Mouse (Mus musculus) adrenal gland, postnatal 4 days (tissue): Measurements from ENCODE around the gene Sctr. TPM values are rescaled to one million over a fixed set of nuclear protein-coding genes. Genes with fewer than 3 reads are reported as not detected.

Source experiments
- DNase-seq, 2 experiments: peaks; one replicate each; pipeline ENCODE4 v3.0.0; 2021 to 2022; ENCODE audit warnings: low spot score in 2 of 2, mixed read lengths in 2 of 2
- total RNA-seq, 2 experiments: library from RNA; stranded (reverse); gene quantifications; 2 replicates each; pipeline ENCODE4 v1.2.3; 2021

The Sctr gene
- total RNA-seq, 2 experiments from 2014 or later = 15.5 to 19.7 TPM

GRCm38 (mm10) chr1:120025050-120025439 lies 18.4 kb downstream of the Sctr start:
- DNase-seq = no peak

DNA sequence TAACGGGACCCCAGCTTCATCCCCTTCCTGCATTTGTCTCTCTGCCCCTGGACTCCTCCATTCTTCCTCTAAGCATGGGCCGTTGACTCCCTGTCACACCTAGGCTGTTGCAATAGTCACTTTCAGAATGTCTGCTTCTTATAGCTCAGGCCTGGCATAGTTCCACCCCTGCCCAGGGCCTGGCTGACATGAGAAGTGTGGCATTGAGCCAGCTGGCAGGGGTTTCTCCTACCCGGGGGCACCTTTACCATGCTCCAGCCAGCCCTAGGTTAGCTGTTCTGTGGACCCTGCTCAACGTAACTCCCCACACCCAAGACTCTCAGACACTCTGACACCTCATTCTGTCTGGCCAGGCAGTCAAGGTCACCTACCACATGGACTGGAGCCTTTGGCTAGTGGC lies 21.0 kb downstream of the Sctr start:
- DNase-seq = no peak

DNA sequence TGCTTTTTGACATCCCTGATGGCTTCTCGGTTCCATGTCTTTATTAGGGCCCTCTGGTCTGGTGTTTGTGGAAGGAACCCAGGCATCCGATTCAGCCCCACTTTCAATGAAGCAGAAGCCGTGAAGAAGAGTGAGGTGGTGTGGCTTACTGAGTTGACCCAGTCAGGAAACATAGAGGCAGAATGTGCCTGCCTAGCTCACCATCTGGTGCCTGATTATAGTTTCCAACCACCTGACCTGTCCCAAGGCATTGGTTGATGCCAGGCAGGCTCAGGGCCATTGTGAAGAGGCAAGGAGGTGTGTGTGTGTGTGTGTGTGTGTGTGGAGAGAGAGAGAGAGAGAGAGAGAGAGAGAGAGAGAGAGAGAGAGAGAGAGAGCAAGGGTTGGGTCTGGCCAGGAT lies 23.8 kb downstream of the Sctr start:
- DNase-seq = no peak

- DNase-seq = peak; percentile 54 to 59
Measured at GRCm38 (mm10) chr1:120032804-120033468, 26.2 kb downstream of the Sctr start.

DNA sequence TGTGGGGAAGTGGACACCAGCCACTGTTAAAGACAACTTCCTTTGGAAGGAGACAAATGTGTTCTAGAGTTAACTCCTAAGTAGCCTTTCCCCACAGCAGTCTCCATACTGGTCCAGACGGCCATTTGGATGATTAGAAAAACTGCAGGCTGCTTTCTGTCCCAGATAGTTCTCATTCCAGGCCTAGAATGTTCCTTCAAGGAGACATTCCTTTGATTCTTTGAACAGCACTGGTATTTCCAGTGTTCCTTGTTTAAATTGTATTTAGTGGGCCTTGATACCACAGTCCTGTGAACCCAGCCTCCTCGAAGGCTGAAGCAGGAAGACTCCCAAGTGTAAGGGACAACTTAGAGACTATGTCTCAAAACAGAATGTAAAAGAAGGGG lies 26.8 kb downstream of the Sctr start:
- no peak for DNase-seq

GRCm38 (mm10) chr1:120034793-120035192 lies 28.1 kb downstream of the Sctr start:
- DNase-seq = no peak

DNA sequence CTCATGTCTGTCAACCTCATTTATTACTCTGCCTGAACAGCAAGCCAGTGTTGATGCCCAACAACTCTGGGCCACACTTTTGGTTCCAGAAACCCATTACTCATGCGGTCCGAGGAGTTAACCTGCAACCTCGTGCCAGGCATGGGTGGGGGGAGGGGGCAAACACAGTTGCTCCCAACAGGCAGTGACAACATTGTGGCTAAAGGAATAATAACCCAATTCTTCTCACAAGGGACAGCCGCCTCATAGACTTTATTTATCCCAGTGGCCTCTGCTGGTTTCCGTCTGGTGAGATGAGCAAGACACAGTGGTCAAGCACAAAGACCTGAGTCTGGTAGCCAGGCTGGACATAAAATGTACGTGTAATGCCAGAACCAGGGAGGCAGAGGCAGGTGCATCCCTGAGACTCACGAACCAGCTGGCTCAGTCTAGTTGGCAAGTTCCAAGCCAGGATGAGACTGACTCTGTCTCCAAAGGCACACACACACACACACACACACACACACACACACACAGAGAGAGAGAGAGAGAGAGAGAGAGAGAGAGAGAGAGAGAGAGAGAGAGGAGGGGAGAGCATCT lies 28.9 kb downstream of the Sctr start:
- no peak for DNase-seq

DNA sequence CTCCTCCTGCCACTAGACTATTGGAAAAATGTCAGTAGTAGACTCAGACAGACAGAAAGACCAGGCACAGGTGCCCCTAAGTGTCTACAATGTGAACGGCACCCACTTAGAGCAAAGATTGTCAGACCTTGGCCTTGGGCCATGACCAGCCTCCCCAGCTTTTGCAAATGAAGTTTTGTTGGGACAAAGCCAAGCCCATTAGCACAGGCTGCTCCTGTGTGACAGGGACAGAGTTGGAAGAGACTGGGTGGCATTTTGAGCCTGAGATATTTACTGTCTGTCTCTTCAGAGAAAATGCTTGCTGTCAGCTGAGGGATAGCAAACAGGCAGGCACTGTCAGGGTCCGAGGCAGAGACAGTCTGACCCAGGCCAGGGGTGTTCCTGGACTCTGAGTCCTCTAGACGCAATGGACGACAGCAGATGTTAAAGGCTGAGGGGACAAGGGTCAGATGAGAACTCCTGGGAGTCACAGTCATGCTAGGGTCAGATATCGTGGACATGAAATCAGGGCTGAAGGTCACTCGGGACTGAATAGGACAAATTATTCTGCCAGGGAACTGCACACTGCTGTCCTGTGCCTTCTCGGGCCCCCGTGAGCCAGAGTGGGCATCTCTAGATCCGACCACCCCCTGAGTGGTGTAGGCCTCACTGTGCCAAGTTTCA lies 30.5 kb downstream of the Sctr start:
- no peak for DNase-seq

DNA sequence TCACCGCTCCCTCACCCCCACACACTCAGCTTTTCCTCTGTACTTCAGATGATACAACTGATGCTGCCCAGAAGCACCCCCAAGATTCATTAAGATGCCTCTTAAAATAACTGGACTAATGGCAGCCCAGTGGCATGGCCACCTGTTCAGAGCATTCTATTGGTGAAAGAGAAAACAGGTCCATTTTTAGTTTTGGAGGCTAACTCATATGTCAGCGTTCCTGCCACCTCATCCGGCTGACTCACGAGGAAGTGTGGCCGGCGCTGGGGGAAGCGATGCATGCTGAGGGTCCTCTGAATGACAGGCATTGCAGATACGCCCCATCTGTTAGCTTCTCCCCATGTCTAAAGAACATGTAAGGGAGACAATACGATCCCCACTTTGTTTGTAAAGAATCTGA lies 31.9 kb downstream of the Sctr start:
- DNase-seq = no peak

GRCm38 (mm10) chr1:120042421-120042820 lies 35.7 kb downstream of the Sctr start:
- DNase-seq = no peak

GRCm38 (mm10) chr1:120044584-120044983 lies 37.9 kb downstream of the Sctr start:
- no peak for DNase-seq

DNA sequence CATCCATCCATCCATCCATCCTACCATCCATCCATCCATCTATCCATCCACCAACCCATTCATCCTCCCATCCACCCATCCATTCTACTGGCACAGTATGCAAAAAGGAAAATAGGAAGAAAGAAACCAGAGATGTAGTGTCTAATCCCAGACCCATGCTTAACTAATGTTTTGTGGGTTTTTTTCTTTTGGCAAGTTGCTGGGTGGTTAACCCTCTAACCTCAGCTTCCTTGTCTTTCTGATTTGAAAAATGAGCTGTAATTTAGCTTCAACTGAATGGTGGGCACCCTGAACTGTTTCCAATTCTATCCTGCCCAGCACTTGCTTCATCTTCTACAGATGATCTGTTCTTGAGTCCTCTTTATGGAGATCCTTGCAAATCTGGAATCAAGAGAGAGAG lies 40.6 kb downstream of the Sctr start:
- DNase-seq = no peak

- DNase-seq = no peak
Measured at GRCm38 (mm10) chr1:120051070-120051469, 44.4 kb downstream of the Sctr start.

DNA sequence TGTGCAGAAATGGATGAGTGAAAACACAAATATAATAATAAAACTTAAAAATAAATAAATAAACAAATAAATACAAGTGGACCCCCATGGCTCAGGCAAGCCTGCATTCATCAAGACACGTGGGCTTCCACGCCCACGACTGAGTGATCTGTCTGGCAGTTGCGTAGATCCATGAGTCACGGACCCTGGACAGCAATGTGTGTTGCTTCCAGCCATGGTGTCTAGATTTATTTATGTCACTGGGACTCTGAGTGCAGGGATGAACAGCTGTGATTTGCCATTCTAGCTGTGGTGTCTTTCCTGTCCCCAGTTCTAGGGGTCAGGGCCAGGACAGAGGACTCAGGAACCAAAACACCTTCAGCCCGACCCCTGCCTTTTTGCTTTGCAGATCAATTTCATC lies 48.3 kb downstream of the Sctr start:
- DNase-seq = no peak

DNA sequence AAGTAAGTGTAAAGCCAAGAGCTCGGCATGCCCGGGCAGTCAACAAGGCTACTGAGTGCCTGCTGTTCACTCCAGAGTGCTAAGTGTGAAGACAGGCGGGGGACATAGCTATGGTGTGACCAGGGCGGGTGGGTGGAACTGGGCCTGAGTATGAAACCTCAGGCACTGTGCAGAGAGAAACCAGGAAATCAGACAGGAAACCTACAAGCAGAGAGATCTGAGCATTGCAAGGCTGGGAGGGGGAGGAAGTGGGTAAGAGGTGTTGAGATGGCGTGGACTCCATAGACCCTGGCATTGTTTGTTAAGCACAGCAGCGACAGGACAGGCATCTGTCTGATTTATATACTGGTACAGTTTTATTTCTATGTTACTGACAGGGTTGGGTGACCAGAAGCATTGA lies 48.8 kb downstream of the Sctr start:
- no peak for DNase-seq

- DNase-seq = no peak
Measured at GRCm38 (mm10) chr1:120056236-120056635, 49.5 kb downstream of the Sctr start.

GRCm38 (mm10) chr1:120057044-120057443 lies 50.4 kb downstream of the Sctr start:
- no peak for DNase-seq

- no peak for DNase-seq
Measured at GRCm38 (mm10) chr1:120057674-120058430, 51.2 kb downstream of the Sctr start.

DNA sequence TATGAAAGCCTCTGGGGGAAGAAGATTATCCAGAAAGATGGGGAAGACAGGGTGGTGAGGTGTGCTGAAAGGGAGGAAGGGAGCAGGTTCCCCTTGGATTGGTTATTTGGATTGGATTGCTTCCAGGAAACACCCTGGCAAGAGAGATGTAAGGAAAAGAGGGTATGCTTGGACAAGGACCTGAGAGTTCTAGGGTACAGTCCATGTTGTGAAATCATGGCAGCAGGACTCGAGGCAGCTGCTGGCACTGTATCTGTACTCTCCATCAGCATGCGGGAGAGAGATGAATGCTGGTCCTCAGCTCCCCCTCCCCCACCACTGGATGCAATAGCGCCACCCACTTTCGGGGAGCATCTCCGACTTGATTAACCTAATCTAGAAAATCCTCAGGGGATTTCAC lies 54.0 kb downstream of the Sctr start:
- DNase-seq = no peak

GRCm38 (mm10) chr1:120062231-120062630 lies 55.5 kb downstream of the Sctr start:
- DNase-seq = no peak

DNA sequence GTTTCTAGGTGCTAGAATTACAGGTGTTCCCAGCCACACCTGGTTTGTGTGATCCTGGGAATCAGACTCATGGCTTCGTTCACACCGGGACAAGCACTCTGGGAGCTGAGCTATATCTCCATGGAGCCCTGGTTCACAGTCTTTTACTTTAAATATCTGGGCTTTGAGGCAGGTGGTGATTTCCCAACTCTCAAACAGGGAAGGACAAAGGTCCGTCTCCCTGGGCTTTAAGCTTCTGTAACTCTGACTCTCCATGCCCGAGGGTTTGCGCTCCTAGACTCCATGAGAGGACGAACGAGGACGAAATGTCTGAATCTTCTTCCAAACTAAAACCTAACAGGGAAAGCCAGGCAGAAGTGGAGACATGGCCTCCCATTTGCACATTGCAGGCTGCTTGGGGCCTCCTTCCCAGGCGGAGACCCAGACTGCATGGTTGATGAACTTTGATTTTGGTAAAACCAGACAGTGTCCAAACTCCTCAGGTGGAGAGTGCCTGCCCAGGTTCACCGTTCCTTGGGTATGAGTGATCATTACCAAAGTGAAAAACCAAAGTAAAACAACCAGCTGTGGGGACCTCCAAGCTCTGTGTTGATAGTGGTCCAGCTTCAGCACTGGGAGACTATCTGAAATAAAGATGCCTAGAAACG lies 57.5 kb downstream of the Sctr start:
- no peak for DNase-seq

DNA sequence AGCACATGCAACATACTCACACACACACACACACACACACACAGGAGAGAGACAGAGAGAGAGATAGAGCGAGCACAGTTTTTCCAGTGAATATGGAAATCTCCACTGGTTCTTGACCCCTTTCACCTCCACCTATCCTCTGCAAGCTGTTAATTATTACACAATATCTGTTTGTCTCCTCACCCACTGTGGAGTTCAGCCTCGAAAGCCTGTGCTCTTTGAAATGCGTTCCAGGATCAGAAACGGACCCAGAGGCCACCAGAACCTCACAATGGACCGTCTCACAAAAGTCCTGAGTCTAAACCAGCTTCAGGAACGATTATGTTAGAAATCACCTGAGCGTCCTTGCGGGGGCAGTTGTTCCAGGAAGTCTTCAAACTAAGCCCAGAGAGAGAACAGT lies 59.5 kb downstream of the Sctr start:
- no peak for DNase-seq
